Mouse (Mus musculus) cortical plate, adult 2 months (tissue): ENCODE data around the gene Meig1.
A peak's percentile ranks its signal among the peaks of the same experiment; 100 is the strongest.

Experiments
- CTCF ChIP-seq: fragments of 200-500 bp; IDR thresholded peaks from 2 replicates; pipeline ENCODE4 v1.5.1; 2011; ENCODE audit warnings: mild to moderate bottlenecking, control low read depth, low read length; ENCODE audit not compliant: insufficient read depth; ENCODE audit errors: extremely low read depth
- POLR2A ChIP-seq: fragments of 200-500 bp; IDR thresholded peaks from 2 replicates; pipeline ENCODE4 v1.6.1; 2011; ENCODE audit warnings: mild to moderate bottlenecking, low read length, control low read depth; ENCODE audit not compliant: insufficient read depth; ENCODE audit errors: extremely low read depth

DNA sequence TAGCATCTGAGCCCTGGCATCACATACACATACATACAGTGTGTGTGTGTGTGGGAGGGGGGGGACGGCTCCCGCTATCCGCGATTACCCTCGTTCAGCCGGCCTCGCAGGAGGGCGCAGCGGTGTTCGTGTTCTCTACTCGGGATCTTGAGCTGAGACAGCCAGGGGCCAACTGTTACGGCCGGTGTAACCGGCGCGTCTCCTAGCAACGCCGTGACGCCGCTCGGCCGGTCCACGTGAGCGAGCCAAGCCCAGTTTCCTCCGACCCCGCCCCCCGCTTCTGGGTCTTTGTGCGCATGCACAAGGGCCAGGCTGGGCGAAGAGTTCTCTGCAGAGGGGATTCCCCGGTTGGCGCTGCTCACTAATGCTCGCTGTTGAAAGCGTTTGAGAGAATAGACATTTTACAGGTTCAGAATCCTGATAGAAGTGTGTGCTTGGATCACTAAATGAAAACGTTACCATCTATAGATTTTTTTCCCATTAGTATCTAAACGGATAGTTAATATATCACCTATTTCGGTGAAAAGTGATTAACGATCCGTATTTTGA lies 3.5 kb downstream of the Meig1 start:
- TF ChIP-seq POLR2A (peak; percentile 69; the same call in 1 of the 2 replicates), CTCF (no peak)
